Mouse (Mus musculus): Measurements from ENCODE around the gene Hexim1.

Hexim1 gene

GRCm38 (mm10) chr11:103160738-103161137 is 44.7 kb downstream of the Hexim1 start:
- DNase-seq (ENCODE audit: low spot score): no peak

- DNase-seq (ENCODE audit: low spot score): no peak
These were observed 45.4 kb downstream of the Hexim1 start for GRCm38 (mm10) chr11:103161449-103161848.

GRCm38 (mm10) chr11:103162132-103162531 is 46.1 kb downstream of the Hexim1 start:
- peak; percentile 71 for DNase-seq (ENCODE audit: low spot score)

- DNase-seq (ENCODE audit: low spot score): no peak
These were observed 48.4 kb downstream of the Hexim1 start for GRCm38 (mm10) chr11:103164391-103164790.

GRCm38 (mm10) chr11:103168690-103169390 is 52.8 kb downstream of the Hexim1 start:
- DNase-seq (ENCODE audit: low spot score): peak; percentile 76

Measured in testis, postnatal 10 days (tissue).